Mouse (Mus musculus) liver, embryonic 14 days (tissue): Measurements from ENCODE around the gene Sbds. TPM values are rescaled to one million over a fixed set of nuclear protein-coding genes. Genes with fewer than 3 reads are reported as not detected.

Source experiments
- polyA plus RNA-seq: library from polyadenylated mRNA; depleted of rRNA; stranded (reverse); fragments of >200 nt; gene quantifications from 2 replicates; pipeline ENCODE4 v1.2.3, GENCODE M21; 2012; rRNA removed

Gene Sbds
- polyA plus RNA-seq: 40.6 and 41.8 TPM in 2 replicates

DNA sequence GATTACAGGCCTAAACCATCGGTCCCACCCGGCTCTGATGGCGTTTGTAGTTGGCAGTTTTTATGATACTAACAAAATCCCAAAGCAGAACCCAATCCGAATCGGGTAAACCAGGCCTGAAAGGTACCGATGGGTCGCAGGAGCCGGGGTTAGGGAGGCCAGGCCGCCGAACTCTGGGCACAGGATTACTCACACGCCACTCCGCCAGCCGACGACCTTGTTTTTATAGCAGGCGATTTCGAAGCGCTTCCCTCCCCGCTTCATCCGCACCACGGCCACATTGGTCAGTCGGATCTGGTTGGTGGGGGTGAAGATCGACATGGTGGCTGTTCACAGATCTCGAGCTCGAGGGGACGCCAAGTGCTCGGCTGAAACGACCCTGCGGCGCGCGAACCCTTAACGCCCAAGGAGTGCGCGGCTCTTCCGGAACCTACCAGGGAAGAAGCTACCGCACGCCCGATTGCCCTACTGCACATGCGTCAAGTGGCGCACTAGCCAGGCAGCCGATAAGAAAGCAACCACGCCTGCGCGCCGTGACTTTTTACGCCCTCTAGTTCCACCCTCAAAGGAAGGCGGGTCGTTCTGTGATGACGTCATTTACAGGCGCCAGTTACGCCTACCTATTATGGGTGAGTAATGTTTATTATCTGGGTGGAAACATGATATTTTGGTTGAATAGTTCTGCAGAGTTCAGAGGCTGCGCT is at the start of gene Sbds, which contains the start of gene Tyw1:
Gene Sbds, minus strand, starts transcription at position 514 of the 704 bp plus-strand sequence.
Gene Tyw1, plus strand, starts transcription at position 603 of the 704 bp plus-strand sequence.

DNA sequence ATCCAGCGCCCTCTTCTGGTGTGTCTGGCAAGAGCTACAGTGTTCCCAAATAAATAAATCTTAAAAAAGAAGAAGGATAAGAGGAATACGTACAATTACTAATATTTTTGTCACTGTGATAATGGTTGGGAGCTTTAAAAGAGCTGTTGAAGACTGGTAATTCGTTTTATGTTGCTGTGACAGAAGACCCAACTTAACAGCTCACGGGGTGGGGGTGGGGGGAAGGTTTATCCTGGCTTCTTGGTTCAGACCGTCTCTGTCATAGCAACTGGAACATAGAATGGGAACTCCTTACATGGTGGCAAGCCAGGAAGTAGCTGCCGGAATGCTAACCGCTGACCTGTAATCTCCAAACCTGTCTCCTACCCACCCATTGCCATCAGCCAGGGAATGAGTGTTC is 38.5 kb downstream of the Sbds start, which contains the start of gene Tmem248:
Gene Tmem248, plus strand, starts transcription at position 301 of the 400 bp plus-strand sequence.

Other genes with a start within 250 kb of the Sbds start
- 26.9 and 31.7 TPM in 2 replicates for gene Asl, start 226.3 kb downstream of the Sbds start, polyA plus RNA-seq
- gene Crcp, start 226.2 kb downstream of the Sbds start, polyA plus RNA-seq: 18.0 and 19.4 TPM in 2 replicates
- gene Tpst1, start 182.2 kb downstream of the Sbds start, polyA plus RNA-seq: 10.5 and 11.3 TPM in 2 replicates
- gene Kctd7, start 110.7 kb downstream of the Sbds start, polyA plus RNA-seq: 3.4 and 4.0 TPM in 2 replicates
- gene Rabgef1, start 83.7 kb downstream of the Sbds start, polyA plus RNA-seq: 13.1 and 15.0 TPM in 2 replicates
- gene Tmem248, start 38.4 kb downstream of the Sbds start, polyA plus RNA-seq: 12.6 and 15.6 TPM in 2 replicates
- 6.4 and 7.1 TPM in 2 replicates for gene Tyw1, start 89 bp upstream of the Sbds start, polyA plus RNA-seq
- gene Caln1, start 113.9 kb upstream of the Sbds start, polyA plus RNA-seq: 0.01 TPM in 1 of 2 replicates, not detected in the other
- not detected in 2 replicates for gene A330070K13Rik, start 129.1 kb upstream of the Sbds start, polyA plus RNA-seq